26 mouse cellular contexts compared by ENCODE assay signal in genomic region chr3:126824930-126825329, GRCm38 (mm10).
DNase-seq lines count a peak whose midpoint lies in the region; ATAC-seq lines count a peak whose summit lies in the region.
"Had no signal": no experiment of that assay in that cellular context is flagged by ENCODE, and none has a peak within 500 bp of the region (broad histone marks: within the 10 kb centered on the region; RNA-seq: fewer than 3 reads in every experiment).

No protein-coding gene starts in this region.

- H3K4me1 ChIP-seq in kidney, embryonic 16.5 days (ENCODE audit: insufficient read depth, low read length): peaks cover 4% of the 10 kb centered on the region; the same call in 1 of the 2 replicates
- H3K4me1 ChIP-seq: embryonic facial prominence, embryonic 13.5 days; forebrain, embryonic 13.5 days had no signal

- no peaks in the 10 kb centered on the region for H3K27me3 ChIP-seq in kidney, embryonic 16.5 days (ENCODE audit: insufficient read depth, low read length)
- no peaks in the 10 kb centered on the region for H3K27me3 ChIP-seq in splenic B cell, adult 2 months (ENCODE audit: control insufficient read depth, insufficient read depth, low read length, poor library complexity, severe bottlenecking)
- H3K27me3 ChIP-seq: embryonic facial prominence, embryonic 13.5 days; forebrain, embryonic 13.5 days; heart, embryonic 13.5 days had no signal

- WGBS in kidney, embryonic 16.5 days: 60% methylated on average over 1 of the region's 1 CpGs

- H3K27ac ChIP-seq in kidney, embryonic 16.5 days (ENCODE audit: low read length): 0 out of 2 replicates have a peak overlapping the region, but pooled peaks have one; percentile 65
- H3K27ac ChIP-seq: embryonic facial prominence, embryonic 10.5 days; embryonic facial prominence, embryonic 13.5 days; forebrain, embryonic 10.5 days; forebrain, embryonic 13.5 days; heart, adult 2 months; heart, embryonic 10.5 days; heart, embryonic 13.5 days; hindbrain, embryonic 14.5 days had no signal

- H3K4me2 ChIP-seq in kidney, embryonic 16.5 days (replicated peaks; ENCODE audit: low read depth, low read length): no peak overlapping the region
- H3K4me2 ChIP-seq: embryonic facial prominence, embryonic 13.5 days; forebrain, embryonic 13.5 days; heart, embryonic 13.5 days; hindbrain, embryonic 14.5 days had no signal

- H3K36me3 ChIP-seq in kidney, embryonic 16.5 days (ENCODE audit: insufficient read depth, low read length): no peaks in the 10 kb centered on the region
- no peaks in the 10 kb centered on the region for H3K36me3 ChIP-seq in splenic B cell, adult 2 months (ENCODE audit: control insufficient read depth, insufficient read depth, low read length, poor library complexity, severe bottlenecking)
- H3K36me3 ChIP-seq: embryonic facial prominence, embryonic 10.5 days; embryonic facial prominence, embryonic 13.5 days; forebrain, embryonic 10.5 days had no signal

- no peaks in the 10 kb centered on the region for H3K9me3 ChIP-seq in kidney, embryonic 16.5 days (ENCODE audit: low read length)
- H3K9me3 ChIP-seq: embryonic facial prominence, embryonic 10.5 days; embryonic facial prominence, embryonic 13.5 days; forebrain, embryonic 10.5 days; forebrain, embryonic 13.5 days; heart, embryonic 10.5 days; heart, embryonic 13.5 days had no signal

- no peak for ATAC-seq in kidney, embryonic 16.5 days (ENCODE audit: low FRiP score, low TSS enrichment)
- peak; percentile 91 for ATAC-seq in CD4-positive, CD25-positive, alpha-beta regulatory T cell, adult 4 months
- no peak for ATAC-seq in erythroblast, adult 5-6 weeks (replicated peaks; ENCODE audit: low FRiP score, poor library complexity, severe bottlenecking)
- ATAC-seq: forebrain, embryonic 13.5 days; forebrain, embryonic 16.5 days had no signal

- no peak for DNase-seq in kidney, adult 9 months
- peak; percentile 19 for DNase-seq in splenic B cell, adult 2 months (ENCODE audit: low read depth, low spot score)
- DNase-seq in spleen, postnatal 4 days (ENCODE audit: low spot score in 2 of 2): no peak
- DNase-seq: adrenal gland, adult 8-10 months; adrenal gland, postnatal 25 days; cerebellum, adult 11-12 months; cerebellum, adult 8-10 months; cerebellum, postnatal 10 days; cerebellum, postnatal 36 days; embryo, embryonic 11 days; gastrocnemius, postnatal 10 days; gastrocnemius, postnatal 36 days; heart, adult 2 months; heart, postnatal 14 days; heart, postnatal 4 days had no signal

- H3K9ac ChIP-seq in kidney, embryonic 16.5 days (replicated peaks; ENCODE audit: low read length): no peak overlapping the region
- H3K9ac ChIP-seq: embryonic facial prominence, embryonic 13.5 days; forebrain, embryonic 13.5 days; heart, embryonic 13.5 days; hindbrain, embryonic 14.5 days had no signal

- no peak overlapping the region for H3K4me3 ChIP-seq in kidney, embryonic 16.5 days (ENCODE audit: low read length)
- H3K4me3 ChIP-seq: embryonic facial prominence, embryonic 10.5 days; embryonic facial prominence, embryonic 13.5 days; forebrain, embryonic 10.5 days; forebrain, embryonic 13.5 days; heart, adult 2 months; heart, embryonic 10.5 days; heart, embryonic 13.5 days had no signal
